Mouse (Mus musculus): ENCODE data around the gene Plekhh3. TPM values are rescaled to one million over a fixed set of nuclear protein-coding genes. Genes with fewer than 3 reads are reported as not detected.

The Plekhh3 gene
- polyA plus RNA-seq (2015; fragmentation: Nextera tagmentation; extraction: Ambion mirVana) = 23.8 and 25.6 TPM in 2 replicates

GRCm38 (mm10) chr11:101170811-101171610, at the start of gene Plekhh3:
Gene Plekhh3, minus strand, starts transcription at chr11:101171351.
- under 1% methylated on average over 40 of the region's 50 CpGs for WGBS
- TF ChIP-seq CTCF (IDR thresholded peaks at IDR 0.05; ENCODE audit: low read depth) = peak; percentile 38; the same call in 1 of the 2 replicates
- TF ChIP-seq EP300 (optimal IDR thresholded peaks at IDR 0.05) = no peak
- H3K27me3 ChIP-seq (ENCODE audit: control insufficient read depth, insufficient read depth, low read length) = no peaks in the 10 kb centered on the region
- peak within 1 kb of the TSS; percentile 82 for H3K9ac ChIP-seq (ENCODE audit: low read length)
- no peaks in the 10 kb centered on the region for H3K9me3 ChIP-seq (ENCODE audit: control insufficient read depth, low read length)
- DNase-seq (ENCODE audit: low spot score) = peak; percentile 98
- peak; percentile 91 for ATAC-seq (ENCODE audit: low FRiP score, low TSS enrichment)
- H3K4me2 ChIP-seq (replicated peaks; ENCODE audit: low read depth) = peak within 1 kb of the TSS; percentile 80
- peak within 1 kb of the TSS; percentile 95 for H3K27ac ChIP-seq (replicated peaks)
- H3K4me3 ChIP-seq (ENCODE audit: low read depth, low read length) = peak within 1 kb of the TSS; percentile 83
- peaks cover 17% of the 10 kb centered on the region for H3K36me3 ChIP-seq (ENCODE audit: control insufficient read depth, insufficient read depth, low read length)
- peaks cover 20% of the 10 kb centered on the region for H3K4me1 ChIP-seq (replicated peaks; ENCODE audit: control insufficient read depth, insufficient read depth)

GRCm38 (mm10) chr11:101220853-101221252, 49.7 kb upstream of the Plekhh3 start:
- peak overlapping the region; percentile 2; the same call in 1 of the 2 replicates for H3K27ac ChIP-seq (replicated peaks)
- peak; percentile 66 for ATAC-seq (ENCODE audit: low FRiP score, low TSS enrichment)

GRCm38 (mm10) chr11:101218436-101219055, 47.4 kb upstream of the Plekhh3 start:
- DNase-seq (ENCODE audit: low spot score) (no peak), ATAC-seq (ENCODE audit: low FRiP score, low TSS enrichment) (no peak)
- Histone ChIP-seq H3K27ac (replicated peaks) (no peak overlapping the region), H3K4me3 (ENCODE audit: low read depth, low read length) (no peak overlapping the region), H3K27me3 (ENCODE audit: control insufficient read depth, insufficient read depth, low read length) (no peaks in the 10 kb centered on the region), H3K36me3 (ENCODE audit: control insufficient read depth, insufficient read depth, low read length) (peaks cover 14% of the 10 kb centered on the region), H3K9me3 (ENCODE audit: control insufficient read depth, low read length) (no peaks in the 10 kb centered on the region), H3K9ac (ENCODE audit: low read length) (no peak overlapping the region), H3K4me2 (replicated peaks; ENCODE audit: low read depth) (no peak overlapping the region), H3K4me1 (replicated peaks; ENCODE audit: control insufficient read depth, insufficient read depth) (no peaks in the 10 kb centered on the region)
- no peak for TF ChIP-seq CTCF (IDR thresholded peaks at IDR 0.05; ENCODE audit: low read depth)
- no peak for TF ChIP-seq EP300 (optimal IDR thresholded peaks at IDR 0.05)
- 80% methylated on average over 10 of the region's 10 CpGs for WGBS

More at GRCm38 (mm10) chr11:101220853-101221252, 49.7 kb upstream of the Plekhh3 start:
- 24% methylated on average over 2 of the region's 2 CpGs for whole genome bisulfite sequencing
- no peak overlapping the region for H3K4me2 ChIP-seq (replicated peaks; ENCODE audit: low read depth)
- DNase-seq (ENCODE audit: low spot score) = no peak
- no peaks in the 10 kb centered on the region for H3K27me3 ChIP-seq (ENCODE audit: control insufficient read depth, insufficient read depth, low read length)
- H3K4me3 ChIP-seq (ENCODE audit: low read depth, low read length) = no peak overlapping the region
- no peaks in the 10 kb centered on the region for H3K9me3 ChIP-seq (ENCODE audit: control insufficient read depth, low read length)
- peaks cover 3% of the 10 kb centered on the region for H3K36me3 ChIP-seq (ENCODE audit: control insufficient read depth, insufficient read depth, low read length)
- TF ChIP-seq EP300 (optimal IDR thresholded peaks at IDR 0.05) (no peak), CTCF (IDR thresholded peaks at IDR 0.05; ENCODE audit: low read depth) (no peak)
- H3K9ac ChIP-seq (ENCODE audit: low read length) = no peak overlapping the region
- H3K4me1 ChIP-seq (replicated peaks; ENCODE audit: control insufficient read depth, insufficient read depth) = no peaks in the 10 kb centered on the region

GRCm38 (mm10) chr11:101216936-101217335, 45.8 kb upstream of the Plekhh3 start:
- Histone ChIP-seq H3K9ac (ENCODE audit: low read length) (no peak overlapping the region), H3K4me2 (replicated peaks; ENCODE audit: low read depth) (no peak overlapping the region), H3K27me3 (ENCODE audit: control insufficient read depth, insufficient read depth, low read length) (no peaks in the 10 kb centered on the region), H3K36me3 (ENCODE audit: control insufficient read depth, insufficient read depth, low read length) (peaks cover 16% of the 10 kb centered on the region), H3K4me1 (replicated peaks; ENCODE audit: control insufficient read depth, insufficient read depth) (no peaks in the 10 kb centered on the region), H3K27ac (replicated peaks) (no peak overlapping the region), H3K9me3 (ENCODE audit: control insufficient read depth, low read length) (no peaks in the 10 kb centered on the region), H3K4me3 (ENCODE audit: low read depth, low read length) (no peak overlapping the region)
- DNase-seq (ENCODE audit: low spot score) (no peak), ATAC-seq (ENCODE audit: low FRiP score, low TSS enrichment) (no peak)
- TF ChIP-seq EP300 (optimal IDR thresholded peaks at IDR 0.05) = no peak
- no peak for TF ChIP-seq CTCF (IDR thresholded peaks at IDR 0.05; ENCODE audit: low read depth)
- WGBS = 91% methylated on average over 5 of the region's 5 CpGs

- TF ChIP-seq EP300 (optimal IDR thresholded peaks at IDR 0.05) (no peak), CTCF (IDR thresholded peaks at IDR 0.05; ENCODE audit: low read depth) (peak; percentile 90)
- Histone ChIP-seq H3K27ac (replicated peaks) (no peak overlapping the region), H3K4me2 (replicated peaks; ENCODE audit: low read depth) (no peak overlapping the region), H3K9me3 (ENCODE audit: control insufficient read depth, low read length) (no peaks in the 10 kb centered on the region), H3K27me3 (ENCODE audit: control insufficient read depth, insufficient read depth, low read length) (no peaks in the 10 kb centered on the region), H3K4me3 (ENCODE audit: low read depth, low read length) (no peak overlapping the region), H3K9ac (ENCODE audit: low read length) (no peak overlapping the region), H3K36me3 (ENCODE audit: control insufficient read depth, insufficient read depth, low read length) (peaks cover 27% of the 10 kb centered on the region), H3K4me1 (replicated peaks; ENCODE audit: control insufficient read depth, insufficient read depth) (no peaks in the 10 kb centered on the region)
- WGBS = 30% methylated on average over 3 of the region's 3 CpGs
- DNase-seq (ENCODE audit: low spot score) (no peak), ATAC-seq (ENCODE audit: low FRiP score, low TSS enrichment) (peak; percentile 75)
Measured at GRCm38 (mm10) chr11:101211970-101212369, 40.8 kb upstream of the Plekhh3 start.

All from stomach, postnatal 0 days (tissue).